ENCODE assay signal across 18 mouse cellular contexts in the genomic region with DNA sequence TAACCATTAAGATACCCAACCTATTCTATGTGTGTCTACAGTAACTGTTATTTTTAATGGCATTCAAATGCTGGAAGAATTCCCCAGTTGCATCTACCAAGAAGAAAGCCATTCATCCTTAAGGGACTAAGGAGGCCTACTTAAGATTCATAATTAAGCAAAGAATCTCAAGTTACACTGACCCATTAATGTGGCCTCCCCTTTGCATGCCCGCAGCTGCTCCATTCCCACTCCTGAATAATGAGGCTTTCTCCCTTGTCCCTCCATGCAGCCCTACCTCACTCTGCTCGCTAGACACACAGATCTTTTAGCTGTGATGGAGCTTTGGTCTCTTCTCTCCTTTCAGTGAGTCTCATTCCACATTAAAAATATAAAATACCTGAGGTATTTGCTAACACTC. TPM values are rescaled to one million over a fixed set of nuclear protein-coding genes. Genes with fewer than 3 reads are reported as not detected.
A peak's percentile ranks its signal among the peaks of the same experiment; 100 is the strongest.
DNase-seq lines count a peak whose midpoint lies in the region; ATAC-seq and TF ChIP-seq lines count a peak whose summit lies in the region.
"Had no signal": no experiment of that assay in that cellular context is flagged by ENCODE, and none has a peak within 500 bp of the region (broad histone marks: within the 10 kb centered on the region; RNA-seq: fewer than 3 reads in every experiment).

No protein-coding gene starts in this region.

- H3K4me3 ChIP-seq in hindbrain, embryonic 10.5 days: no peak overlapping the region
- H3K4me3 ChIP-seq in hindbrain, postnatal 0 days (ENCODE audit: low read length): no peak overlapping the region
- no peak overlapping the region for H3K4me3 ChIP-seq in neural tube, embryonic 12.5 days
- H3K4me3 ChIP-seq in hindbrain, embryonic 14.5 days (replicated peaks; ENCODE audit: low read length): no peak overlapping the region
- no peak overlapping the region for H3K4me3 ChIP-seq in cerebellum, adult 2 months (replicated peaks; ENCODE audit: insufficient read depth, low read depth, low read length)
- H3K4me3 ChIP-seq: embryonic facial prominence, embryonic 15.5 days; left cerebral cortex, adult 2 months had no signal

- no peak for TF ChIP-seq POLR2A in cerebellum, adult 2 months (IDR thresholded peaks at IDR 0.05; ENCODE audit: borderline replicate concordance, insufficient read depth, low read length)

- peak overlapping the region; percentile 68; the same call in 1 of the 2 replicates for H3K27ac ChIP-seq in hindbrain, embryonic 10.5 days
- H3K27ac ChIP-seq in hindbrain, postnatal 0 days: no peak overlapping the region
- H3K27ac ChIP-seq in neural tube, embryonic 12.5 days: no peak overlapping the region
- H3K27ac ChIP-seq in hindbrain, embryonic 14.5 days: 0 out of 2 replicates have a peak overlapping the region, but pooled peaks have one; percentile 57
- no peak overlapping the region for H3K27ac ChIP-seq in cerebellum, adult 2 months (ENCODE audit: insufficient read depth, low read length)
- H3K27ac ChIP-seq: embryonic facial prominence, embryonic 15.5 days; left cerebral cortex, adult 2 months; liver, embryonic 14.5 days had no signal

- H3K9ac ChIP-seq in hindbrain, postnatal 0 days (replicated peaks; ENCODE audit: low read length): no peak overlapping the region
- H3K9ac ChIP-seq in neural tube, embryonic 12.5 days: no peak overlapping the region
- no peak overlapping the region for H3K9ac ChIP-seq in hindbrain, embryonic 14.5 days
- H3K9ac ChIP-seq: embryonic facial prominence, embryonic 15.5 days; liver, embryonic 14.5 days had no signal

- no peaks in the 10 kb centered on the region for H3K9me3 ChIP-seq in hindbrain, embryonic 10.5 days
- H3K9me3 ChIP-seq in hindbrain, postnatal 0 days (ENCODE audit: low read length): no peaks in the 10 kb centered on the region
- no peaks in the 10 kb centered on the region for H3K9me3 ChIP-seq in neural tube, embryonic 12.5 days
- H3K9me3 ChIP-seq in hindbrain, embryonic 14.5 days (ENCODE audit: control insufficient read depth, low read length): no peaks in the 10 kb centered on the region
- H3K9me3 ChIP-seq: embryonic facial prominence, embryonic 15.5 days; G1E had no signal

- peaks cover 76% of the 10 kb centered on the region for H3K4me1 ChIP-seq in hindbrain, embryonic 10.5 days (replicated peaks)
- H3K4me1 ChIP-seq in hindbrain, postnatal 0 days (ENCODE audit: insufficient read depth, low read length): no peaks in the 10 kb centered on the region; the same call in 1 of the 2 replicates
- H3K4me1 ChIP-seq in neural tube, embryonic 12.5 days: peaks cover 41% of the 10 kb centered on the region
- H3K4me1 ChIP-seq in hindbrain, embryonic 14.5 days (replicated peaks; ENCODE audit: control insufficient read depth, insufficient read depth, low read length): peaks cover 21% of the 10 kb centered on the region
- H3K4me1 ChIP-seq in cerebellum, adult 2 months (ENCODE audit: control insufficient read depth, insufficient read depth, low read length): no peaks in the 10 kb centered on the region; the same call in none of the 2 replicates

- peaks cover 12% of the 10 kb centered on the region; the same call in 1 of the 2 replicates for H3K36me3 ChIP-seq in hindbrain, embryonic 10.5 days
- H3K36me3 ChIP-seq in hindbrain, postnatal 0 days (ENCODE audit: insufficient read depth, low read length): no peaks in the 10 kb centered on the region
- H3K36me3 ChIP-seq in neural tube, embryonic 12.5 days: no peaks in the 10 kb centered on the region
- no peaks in the 10 kb centered on the region for H3K36me3 ChIP-seq in hindbrain, embryonic 14.5 days (replicated peaks; ENCODE audit: control insufficient read depth, insufficient read depth)
- H3K36me3 ChIP-seq: embryonic facial prominence, embryonic 15.5 days had no signal

- H3K27me3 ChIP-seq in hindbrain, embryonic 10.5 days (ENCODE audit: insufficient read depth, poor library complexity, severe bottlenecking): no peaks in the 10 kb centered on the region
- no peaks in the 10 kb centered on the region for H3K27me3 ChIP-seq in hindbrain, postnatal 0 days (ENCODE audit: insufficient read depth, low read length)
- H3K27me3 ChIP-seq in neural tube, embryonic 12.5 days (replicated peaks): no peaks in the 10 kb centered on the region
- no peaks in the 10 kb centered on the region for H3K27me3 ChIP-seq in hindbrain, embryonic 14.5 days (ENCODE audit: control insufficient read depth, insufficient read depth, low read length)
- H3K27me3 ChIP-seq in cerebellum, adult 2 months (ENCODE audit: control insufficient read depth, insufficient read depth, low read length): no peaks in the 10 kb centered on the region
- H3K27me3 ChIP-seq: embryonic facial prominence, embryonic 15.5 days had no signal

- no peak for ATAC-seq in hindbrain, postnatal 0 days
- 0 out of 2 replicates have a peak, but pooled peaks have one; percentile 63 for ATAC-seq in neural tube, embryonic 12.5 days (ENCODE audit: low FRiP score, low read depth)
- no peak for ATAC-seq in hindbrain, embryonic 14.5 days (ENCODE audit: low FRiP score)
- no peak for ATAC-seq in erythroblast, adult 5-6 weeks (replicated peaks; ENCODE audit: low FRiP score, poor library complexity, severe bottlenecking)

- no peak for TF ChIP-seq CTCF in hindbrain, postnatal 0 days (IDR thresholded peaks at IDR 0.05; ENCODE audit: low read depth)
- no peak for TF ChIP-seq CTCF in cerebellum, adult 2 months (IDR thresholded peaks at IDR 0.05; ENCODE audit: borderline replicate concordance, insufficient read depth, low read depth, low read length)

- no peak for DNase-seq in hindbrain, embryonic 10.5 days (ENCODE audit: low spot score)
- DNase-seq in hindbrain, postnatal 0 days (ENCODE audit: low spot score): no peak
- no peak for DNase-seq in neural tube, embryonic 10.5 days (ENCODE audit: extremely low spot score, low spot score)
- no peak for DNase-seq in hindbrain, embryonic 14.5 days (ENCODE audit: low spot score)
- no peak for DNase-seq in urinary bladder, adult 2 months (ENCODE audit: low spot score)
- no peak for DNase-seq in cerebellum, adult 2 months
- DNase-seq: B cell, adult 2 months; cerebellum, adult 8-10 months; heart, adult 11 months; heart, postnatal 14 days; kidney, adult 2 months; lung, postnatal 4 days had no signal

- no peak overlapping the region for H3K4me2 ChIP-seq in hindbrain, postnatal 0 days (ENCODE audit: low read depth, low read length)
- H3K4me2 ChIP-seq in neural tube, embryonic 12.5 days (replicated peaks): 0 out of 2 replicates have a peak overlapping the region, but pooled peaks have one; percentile 14
- no peak overlapping the region for H3K4me2 ChIP-seq in hindbrain, embryonic 14.5 days (replicated peaks)
- H3K4me2 ChIP-seq: embryonic facial prominence, embryonic 15.5 days had no signal

- 43% methylated on average over 2 of the region's 2 CpGs for WGBS in hindbrain, embryonic 10.5 days
- WGBS in hindbrain, postnatal 0 days: 28% methylated on average over 2 of the region's 2 CpGs
- WGBS in neural tube, embryonic 12.5 days: 15% methylated on average over 2 of the region's 2 CpGs
- 10% methylated on average over 2 of the region's 2 CpGs for WGBS in hindbrain, embryonic 14.5 days
- 35% methylated on average over 2 of the region's 2 CpGs for whole genome bisulfite sequencing in cerebellum, adult 2 months

RNA-seq across cellular contexts. Expression of a gene that starts 40.3 kb away (rescaled TPM):
- polyA plus RNA-seq in hindbrain, embryonic 10.5 days (2016; fragmentation: Nextera tagmentation; extraction: Ambion mirVana): 0.14 TPM in 1 of 2 replicates, not detected in the other
- not detected in 2 replicates for total RNA-seq in hindbrain, postnatal 0 days (2014; rRNA removed)
- polyA plus RNA-seq in hindbrain, postnatal 0 days (2015; fragmentation: Nextera tagmentation; extraction: Ambion mirVana): not detected in 2 replicates
- 0.09 TPM in 1 of 2 replicates, not detected in the other for polyA plus RNA-seq in neural tube, embryonic 12.5 days (2016; fragmentation: Nextera tagmentation; extraction: Ambion mirVana)
- polyA plus RNA-seq in hindbrain, embryonic 14.5 days (2014; fragmentation: Nextera tagmentation; extraction: Ambion mirVana): not detected in 2 replicates
- total RNA-seq in erythroblast, adult 5-6 weeks (2015; ENCODE audit: low replicate concordance): 2.7 TPM in 1 of 2 replicates, not detected in the other
- 3.7 and 3.9 TPM in 2 replicates for total RNA-seq in erythroblast, adult 5-6 weeks (2017; ENCODE audit: low replicate concordance)
- polyA plus RNA-seq in urinary bladder, adult 2 months (2012; rRNA removed): 0.32 and 0.39 TPM in 2 replicates
- polyA plus RNA-seq in cerebellum, adult 2 months (2012; rRNA removed): 0.15 and 0.24 TPM in 2 replicates
- total RNA-seq: left cerebral cortex, adult 2 months had no signal

RNA-seq across cellular contexts. Expression of a gene that starts 40.9 kb away (rescaled TPM):
- 154 and 173 TPM in 2 replicates for polyA plus RNA-seq in hindbrain, embryonic 10.5 days (2016; fragmentation: Nextera tagmentation; extraction: Ambion mirVana)
- total RNA-seq in hindbrain, postnatal 0 days (2014; rRNA removed): 69.7 and 70.1 TPM in 2 replicates
- polyA plus RNA-seq in hindbrain, postnatal 0 days (2015; fragmentation: Nextera tagmentation; extraction: Ambion mirVana): 33.3 and 33.7 TPM in 2 replicates
- 168 and 189 TPM in 2 replicates for polyA plus RNA-seq in neural tube, embryonic 12.5 days (2016; fragmentation: Nextera tagmentation; extraction: Ambion mirVana)
- polyA plus RNA-seq in hindbrain, embryonic 14.5 days (2014; fragmentation: Nextera tagmentation; extraction: Ambion mirVana): 73.3 and 82.9 TPM in 2 replicates
- 1,733 and 1,940 TPM in 2 replicates for total RNA-seq in erythroblast, adult 5-6 weeks (2015; ENCODE audit: low replicate concordance)
- total RNA-seq in erythroblast, adult 5-6 weeks (2017; ENCODE audit: low replicate concordance): 3,282 and 3,570 TPM in 2 replicates
- 61.2 and 66.1 TPM in 2 replicates for polyA plus RNA-seq in urinary bladder, adult 2 months (2012; rRNA removed)
- polyA plus RNA-seq in cerebellum, adult 2 months (2012; rRNA removed): 174 and 192 TPM in 2 replicates

Comparison
In these comparisons a context has a peak if more than half of its experiments do, and no peak if none do; other contexts are left out.
1. H3K27ac ChIP-seq: peak in hindbrain, embryonic 10.5 days (single experiment) and hindbrain, embryonic 14.5 days (single experiment); none in hindbrain, postnatal 0 days (single experiment), neural tube, embryonic 12.5 days (single experiment) and cerebellum, adult 2 months (single experiment).